Mouse (Mus musculus): ENCODE results near the gene Olfr676. TPM values are rescaled to one million over a fixed set of nuclear protein-coding genes. Genes with fewer than 3 reads are reported as not detected.
"Not testable (repeated sequence)": the region's sequence is repeated elsewhere in the genome, so short reads cannot be mapped to it uniquely, and the experiment has no call there.

The Olfr676 gene
- not detected in 2 replicates for polyA plus RNA-seq (2014; fragmentation: Nextera tagmentation; extraction: Ambion mirVana)

DNA sequence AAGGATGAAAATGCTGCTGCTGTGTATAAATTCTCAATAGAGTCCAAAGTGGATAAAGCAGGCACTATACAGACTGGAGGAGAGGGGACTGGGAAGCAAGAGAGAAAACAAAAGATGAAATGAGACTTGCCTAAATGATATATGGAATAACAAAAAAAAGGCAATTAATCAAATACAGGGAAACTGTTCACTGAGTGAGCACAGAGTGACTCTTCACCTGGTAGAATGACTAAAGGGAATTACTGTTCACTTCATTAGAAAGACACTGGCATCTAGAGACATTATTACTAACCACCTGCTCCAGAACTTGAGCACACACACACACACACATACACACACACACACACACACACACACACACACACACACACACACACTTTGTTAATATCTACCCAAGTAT lies at the start of gene Olfr676:
Olfr676 (plus strand) TSS at position 301 of the 400 bp plus-strand sequence.
- no peak within 1 kb of the TSS for H3K4me3 ChIP-seq (ENCODE audit: low read depth, low read length)
- H3K27me3 ChIP-seq (ENCODE audit: control insufficient read depth, insufficient read depth, low read length): no peaks in the 10 kb centered on the region
- ATAC-seq (replicated peaks; ENCODE audit: insufficient number of reproducible peaks, low FRiP score, low TSS enrichment): no peak
- no peaks in the 10 kb centered on the region for H3K4me1 ChIP-seq (ENCODE audit: control insufficient read depth, insufficient read depth, low read length)
- no peaks in the 10 kb centered on the region for H3K9me3 ChIP-seq (replicated peaks; ENCODE audit: control insufficient read depth, low read length)
- H3K9ac ChIP-seq (ENCODE audit: low read depth, low read length): no peak within 1 kb of the TSS
- H3K27ac ChIP-seq (ENCODE audit: low read depth, low read length): no peak within 1 kb of the TSS
- H3K36me3 ChIP-seq (ENCODE audit: control insufficient read depth, insufficient read depth, low read length): no peaks in the 10 kb centered on the region
- no peak within 1 kb of the TSS for H3K4me2 ChIP-seq

GRCm38 (mm10) chr7:105001929-105002328 lies 30.6 kb upstream of the Olfr676 start, which contains the start of gene Olfr672:
Olfr672 (minus strand) TSS chr7:105002029.
- Histone ChIP-seq H3K4me3 (ENCODE audit: low read depth, low read length) (no peak within 1 kb of the TSS), H3K27me3 (ENCODE audit: control insufficient read depth, insufficient read depth, low read length) (no peaks in the 10 kb centered on the region), H3K27ac (ENCODE audit: low read depth, low read length) (no peak within 1 kb of the TSS), H3K9ac (ENCODE audit: low read depth, low read length) (no peak within 1 kb of the TSS), H3K4me2 (no peak within 1 kb of the TSS), H3K9me3 (replicated peaks; ENCODE audit: control insufficient read depth, low read length) (no peaks in the 10 kb centered on the region), H3K36me3 (ENCODE audit: control insufficient read depth, insufficient read depth, low read length) (no peaks in the 10 kb centered on the region), H3K4me1 (ENCODE audit: control insufficient read depth, insufficient read depth, low read length) (no peaks in the 10 kb centered on the region)
- ATAC-seq (replicated peaks; ENCODE audit: insufficient number of reproducible peaks, low FRiP score, low TSS enrichment): no peak

DNA sequence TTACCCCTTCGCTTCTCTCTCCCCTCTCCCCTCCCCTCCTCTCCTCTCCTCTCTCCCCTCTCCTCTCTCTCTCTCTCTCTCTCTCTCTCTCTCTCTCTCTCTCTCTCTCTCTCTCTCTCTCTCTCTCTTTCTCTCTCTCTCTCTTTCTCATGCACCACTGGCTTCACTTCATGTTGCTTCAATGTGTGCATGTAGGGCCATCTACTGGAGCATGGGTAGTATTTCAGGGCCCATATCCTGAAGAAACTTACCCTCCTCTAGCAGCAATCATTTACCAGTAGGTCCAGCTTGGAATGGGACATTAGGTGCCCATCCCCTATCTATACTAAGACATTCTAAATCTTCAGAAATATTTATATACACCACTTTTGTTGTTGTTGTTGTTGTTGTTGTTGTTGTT lies 10.0 kb upstream of the Olfr676 start:
- no peaks in the 10 kb centered on the region for H3K27me3 ChIP-seq (ENCODE audit: control insufficient read depth, insufficient read depth, low read length)
- no peak overlapping the region for H3K9ac ChIP-seq (ENCODE audit: low read depth, low read length)
- no peak overlapping the region for H3K27ac ChIP-seq (ENCODE audit: low read depth, low read length)
- 76% methylated on average over 1 of the region's 1 CpGs for WGBS (ENCODE audit: insufficient replicate concordance)
- no peak overlapping the region for H3K4me2 ChIP-seq
- no peak for ATAC-seq (replicated peaks; ENCODE audit: insufficient number of reproducible peaks, low FRiP score, low TSS enrichment)
- H3K4me3 ChIP-seq (ENCODE audit: low read depth, low read length): no peak overlapping the region
- no peaks in the 10 kb centered on the region for H3K9me3 ChIP-seq (replicated peaks; ENCODE audit: control insufficient read depth, low read length)
- no peaks in the 10 kb centered on the region for H3K36me3 ChIP-seq (ENCODE audit: control insufficient read depth, insufficient read depth, low read length)
- H3K4me1 ChIP-seq (ENCODE audit: control insufficient read depth, insufficient read depth, low read length): no peaks in the 10 kb centered on the region

DNA sequence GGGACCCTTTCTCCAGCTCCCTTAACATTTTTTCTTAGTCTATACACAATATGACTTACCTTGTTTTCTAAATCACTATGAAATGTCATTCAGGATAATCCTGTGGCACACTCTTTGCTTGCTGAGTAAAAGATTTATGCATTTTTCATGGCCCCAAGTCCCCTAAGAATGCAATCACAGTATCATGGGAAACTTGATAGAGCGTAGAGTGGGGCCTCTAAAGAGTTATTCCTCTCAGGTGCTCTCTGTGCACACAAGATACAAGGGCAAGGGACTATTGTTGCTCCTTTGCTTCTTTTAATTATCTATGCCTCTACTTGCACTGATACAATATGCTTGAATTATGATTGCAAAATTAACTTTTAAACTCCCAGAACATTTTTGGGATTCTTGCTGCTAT lies 4.1 kb upstream of the Olfr676 start, which contains the start of gene Olfr675:
Olfr675 (minus strand) TSS at position 101 of the 400 bp plus-strand sequence.
- Histone ChIP-seq H3K9me3 (replicated peaks; ENCODE audit: control insufficient read depth, low read length) (no peaks in the 10 kb centered on the region), H3K4me1 (ENCODE audit: control insufficient read depth, insufficient read depth, low read length) (no peaks in the 10 kb centered on the region), H3K27ac (ENCODE audit: low read depth, low read length) (no peak within 1 kb of the TSS), H3K9ac (ENCODE audit: low read depth, low read length) (no peak within 1 kb of the TSS), H3K27me3 (ENCODE audit: control insufficient read depth, insufficient read depth, low read length) (no peaks in the 10 kb centered on the region), H3K4me2 (no peak within 1 kb of the TSS), H3K36me3 (ENCODE audit: control insufficient read depth, insufficient read depth, low read length) (no peaks in the 10 kb centered on the region), H3K4me3 (ENCODE audit: low read depth, low read length) (no peak within 1 kb of the TSS)
- ATAC-seq (replicated peaks; ENCODE audit: insufficient number of reproducible peaks, low FRiP score, low TSS enrichment): no peak
- WGBS (ENCODE audit: insufficient replicate concordance): 81% methylated on average over 1 of the region's 1 CpGs

DNA sequence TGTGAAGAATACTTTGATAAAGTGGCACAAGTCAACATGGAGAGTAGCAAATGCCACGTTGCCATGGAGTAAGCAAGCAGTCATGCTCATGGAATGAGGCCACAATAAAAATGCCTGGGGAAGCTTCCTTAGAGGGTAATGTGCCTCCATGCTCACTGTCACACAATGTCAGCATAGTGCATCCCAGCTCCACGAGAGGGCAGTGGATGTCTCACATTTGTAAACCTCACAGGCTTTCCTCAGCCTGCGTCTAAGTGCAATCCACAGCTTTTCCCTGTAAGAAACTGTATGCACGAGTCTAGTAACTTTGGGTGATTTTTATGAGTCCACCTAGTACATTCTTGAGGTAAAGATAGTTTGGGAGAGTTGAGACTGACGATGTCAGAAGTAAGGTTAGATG lies 1.3 kb downstream of the Olfr676 start:
- H3K9ac ChIP-seq (ENCODE audit: low read depth, low read length); H3K9me3 ChIP-seq (replicated peaks; ENCODE audit: control insufficient read depth, low read length); H3K36me3 ChIP-seq (ENCODE audit: control insufficient read depth, insufficient read depth, low read length); H3K4me3 ChIP-seq (ENCODE audit: low read depth, low read length); ATAC-seq (replicated peaks; ENCODE audit: insufficient number of reproducible peaks, low FRiP score, low TSS enrichment); H3K27ac ChIP-seq (ENCODE audit: low read depth, low read length); H3K4me1 ChIP-seq (ENCODE audit: control insufficient read depth, insufficient read depth, low read length); H3K4me2 ChIP-seq; H3K27me3 ChIP-seq (ENCODE audit: control insufficient read depth, insufficient read depth, low read length): not testable (repeated sequence)
- WGBS (ENCODE audit: insufficient replicate concordance): 52% methylated on average over 5 of the region's 5 CpGs

- no peaks in the 10 kb centered on the region for H3K4me1 ChIP-seq (ENCODE audit: control insufficient read depth, insufficient read depth, low read length)
- no peak overlapping the region for H3K27ac ChIP-seq (ENCODE audit: low read depth, low read length)
- no peak for ATAC-seq (replicated peaks; ENCODE audit: insufficient number of reproducible peaks, low FRiP score, low TSS enrichment)
- no peak overlapping the region for H3K4me3 ChIP-seq (ENCODE audit: low read depth, low read length)
- no peaks in the 10 kb centered on the region for H3K36me3 ChIP-seq (ENCODE audit: control insufficient read depth, insufficient read depth, low read length)
- no peaks in the 10 kb centered on the region for H3K27me3 ChIP-seq (ENCODE audit: control insufficient read depth, insufficient read depth, low read length)
- H3K9ac ChIP-seq (ENCODE audit: low read depth, low read length): no peak overlapping the region
- no peaks in the 10 kb centered on the region for H3K9me3 ChIP-seq (replicated peaks; ENCODE audit: control insufficient read depth, low read length)
- no peak overlapping the region for H3K4me2 ChIP-seq
Measured at GRCm38 (mm10) chr7:105058951-105059350, 26.5 kb downstream of the Olfr676 start.

- Histone ChIP-seq H3K27me3 (ENCODE audit: control insufficient read depth, insufficient read depth, low read length) (no peaks in the 10 kb centered on the region), H3K4me2 (no peak within 1 kb of the TSS), H3K27ac (ENCODE audit: low read depth, low read length) (no peak within 1 kb of the TSS), H3K9ac (ENCODE audit: low read depth, low read length) (no peak within 1 kb of the TSS), H3K4me1 (ENCODE audit: control insufficient read depth, insufficient read depth, low read length) (no peaks in the 10 kb centered on the region), H3K4me3 (ENCODE audit: low read depth, low read length) (no peak within 1 kb of the TSS), H3K9me3 (replicated peaks; ENCODE audit: control insufficient read depth, low read length) (no peaks in the 10 kb centered on the region), H3K36me3 (ENCODE audit: control insufficient read depth, insufficient read depth, low read length) (no peaks in the 10 kb centered on the region)
- no peak for ATAC-seq (replicated peaks; ENCODE audit: insufficient number of reproducible peaks, low FRiP score, low TSS enrichment)
- WGBS (ENCODE audit: insufficient replicate concordance): 79% methylated on average over 1 of the region's 1 CpGs
Measured at GRCm38 (mm10) chr7:105064175-105064574, 31.7 kb downstream of the Olfr676 start, which contains the start of gene Olfr678. Olfr678 (plus strand) TSS chr7:105064475.

DNA sequence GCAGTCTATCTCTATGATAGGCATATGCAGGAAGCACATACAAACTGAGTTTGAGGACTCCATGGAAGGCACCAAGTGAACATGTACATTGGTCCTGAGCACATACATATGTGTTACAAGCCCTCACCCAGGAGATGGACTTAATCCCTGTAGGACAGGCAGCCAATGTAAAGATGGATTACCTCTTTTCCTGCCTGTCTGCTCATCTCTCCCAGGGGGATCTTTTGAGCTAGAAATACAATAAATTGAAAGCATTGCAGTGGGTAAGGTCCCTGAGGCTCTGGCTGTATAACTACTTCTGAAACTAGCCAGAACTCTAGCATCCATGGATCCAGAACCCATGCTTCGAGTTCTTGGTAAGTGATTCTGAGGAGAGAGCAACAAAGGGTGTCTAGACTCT lies 48.4 kb downstream of the Olfr676 start, which contains the start of gene Olfr679:
Olfr679 (plus strand) TSS at position 301 of the 400 bp plus-strand sequence.
- ATAC-seq (replicated peaks; ENCODE audit: insufficient number of reproducible peaks, low FRiP score, low TSS enrichment): no peak
- no peak within 1 kb of the TSS for H3K4me3 ChIP-seq (ENCODE audit: low read depth, low read length)
- H3K9me3 ChIP-seq (replicated peaks; ENCODE audit: control insufficient read depth, low read length): no peaks in the 10 kb centered on the region
- WGBS (ENCODE audit: insufficient replicate concordance): 43% methylated on average over 1 of the region's 1 CpGs
- H3K9ac ChIP-seq (ENCODE audit: low read depth, low read length): no peak within 1 kb of the TSS
- no peaks in the 10 kb centered on the region for H3K4me1 ChIP-seq (ENCODE audit: control insufficient read depth, insufficient read depth, low read length)
- H3K36me3 ChIP-seq (ENCODE audit: control insufficient read depth, insufficient read depth, low read length): no peaks in the 10 kb centered on the region
- H3K27me3 ChIP-seq (ENCODE audit: control insufficient read depth, insufficient read depth, low read length): no peaks in the 10 kb centered on the region
- H3K4me2 ChIP-seq: no peak within 1 kb of the TSS
- no peak within 1 kb of the TSS for H3K27ac ChIP-seq (ENCODE audit: low read depth, low read length)

Measured in heart, embryonic 11.5 days (tissue).